Mouse (Mus musculus) neural tube, embryonic 14.5 days (tissue): Measurements from ENCODE around the gene Rce1. TPM values are rescaled to one million over a fixed set of nuclear protein-coding genes. Genes with fewer than 3 reads are reported as not detected.

Experiments used
- ATAC-seq: fragments of 200-750 bp; cut with Nextera tagmentation; 2 replicates; pipeline ENCODE4 v1.8.0; 2017; ENCODE audit warnings: low read depth, mild to moderate bottlenecking, moderate TSS enrichment, moderate library complexity
- H3K27ac ChIP-seq: fragments of 300-500 bp; sonication (generic); 2 replicates; pipeline ENCODE4 v1.5.1; 2014; ENCODE audit warnings: low read depth, mild to moderate bottlenecking, control low read depth, low read length, moderate library complexity, mixed read lengths
- H3K27me3 ChIP-seq: fragments of 300-500 bp; sonication (generic); 2 replicates; pipeline ENCODE4 v1.6.1; 2014; ENCODE audit warnings: low read length; ENCODE audit not compliant: control insufficient read depth, insufficient read depth
- H3K36me3 ChIP-seq: fragments of 300-500 bp; sonication (generic); 2 replicates; pipeline ENCODE4 v1.6.1; 2014; ENCODE audit warnings: low read length, mixed read lengths; ENCODE audit not compliant: control insufficient read depth, insufficient read depth
- H3K4me1 ChIP-seq: fragments of 300-500 bp; sonication (generic); 2 replicates; pipeline ENCODE4 v1.6.1; 2014; ENCODE audit warnings: low read length; ENCODE audit not compliant: control insufficient read depth, insufficient read depth
- H3K4me2 ChIP-seq: fragments of 300-500 bp; sonication (generic); 2 replicates; pipeline ENCODE4 v1.6.1; 2014; ENCODE audit warnings: mild to moderate bottlenecking, low read depth, low read length, control low read depth
- H3K4me3 ChIP-seq: fragments of 300-500 bp; sonication (generic); 2 replicates; pipeline ENCODE4 v1.5.1; 2014; ENCODE audit warnings: low read depth, low read length, control low read depth, mixed read lengths
- H3K9ac ChIP-seq: fragments of 300-500 bp; sonication (generic); replicated peaks from 2 replicates; pipeline ENCODE4 v1.6.1; 2014; ENCODE audit warnings: low read depth, mild to moderate bottlenecking, control low read depth, low read length, mixed read lengths
- H3K9me3 ChIP-seq: fragments of 300-500 bp; sonication (generic); 2 replicates; pipeline ENCODE4 v1.6.1; 2016; ENCODE audit warnings: low read length; ENCODE audit not compliant: control insufficient read depth
- WGBS: fragments of 180-500 bp; shearing (Covaris S2); extraction: QIAGEN DNeasy Blood & Tissue Kit; methylation state at CpG from one replicate; pipeline ENCODE4 v1.1.7; 2014; 5-methylcytosine and 5-hydroxymethylcytosine counted together
- polyA plus RNA-seq: library from polyadenylated mRNA; unstranded; fragments of >200 nt; fragmentation: Nextera tagmentation; extraction: Ambion mirVana; gene quantifications from 2 replicates; pipeline ENCODE4 v1.2.1, GENCODE M21; 2014

Gene Rce1
- 45.2 and 47.8 TPM in 2 replicates for polyA plus RNA-seq

GRCm38 (mm10) chr19:4625179-4625828 lies at the start of gene Rce1:
Gene Rce1, minus strand, starts transcription at chr19:4625641.
- no peaks in the 10 kb centered on the region for H3K9me3 ChIP-seq
- H3K4me1 ChIP-seq = peaks cover 15% of the 10 kb centered on the region; the same call in 1 of the 2 replicates
- peak; percentile 88 for ATAC-seq
- WGBS = under 1% methylated on average over 61 of the region's 64 CpGs
- H3K4me3 ChIP-seq = peak within 1 kb of the TSS; percentile 84
- peak within 1 kb of the TSS; percentile 83 for H3K4me2 ChIP-seq
- peak within 1 kb of the TSS; percentile 84 for H3K9ac ChIP-seq
- H3K36me3 ChIP-seq = peaks cover 8% of the 10 kb centered on the region; the same call in 1 of the 2 replicates
- H3K27ac ChIP-seq = peak within 1 kb of the TSS; percentile 85
- H3K27me3 ChIP-seq = no peaks in the 10 kb centered on the region

- no peak overlapping the region for H3K4me2 ChIP-seq
- WGBS = 44% methylated on average over 6 of the region's 6 CpGs
- no peak overlapping the region for H3K9ac ChIP-seq
- no peak for ATAC-seq
- no peaks in the 10 kb centered on the region for H3K27me3 ChIP-seq
- no peaks in the 10 kb centered on the region for H3K36me3 ChIP-seq
- H3K4me3 ChIP-seq = no peak overlapping the region
- no peaks in the 10 kb centered on the region for H3K9me3 ChIP-seq
- no peak overlapping the region for H3K27ac ChIP-seq
- H3K4me1 ChIP-seq = no peaks in the 10 kb centered on the region
Observed at GRCm38 (mm10) chr19:4672401-4672800, 47.0 kb upstream of the Rce1 start.

GRCm38 (mm10) chr19:4670776-4671175 lies 45.3 kb upstream of the Rce1 start:
- 84% methylated on average over 4 of the region's 4 CpGs for WGBS
- no peaks in the 10 kb centered on the region for H3K36me3 ChIP-seq
- H3K27me3 ChIP-seq = no peaks in the 10 kb centered on the region
- ATAC-seq = no peak
- H3K9me3 ChIP-seq = no peaks in the 10 kb centered on the region
- H3K9ac ChIP-seq = no peak overlapping the region
- H3K27ac ChIP-seq = no peak overlapping the region
- no peaks in the 10 kb centered on the region for H3K4me1 ChIP-seq
- H3K4me3 ChIP-seq = no peak overlapping the region
- H3K4me2 ChIP-seq = no peak overlapping the region

GRCm38 (mm10) chr19:4666815-4667214 lies 41.4 kb upstream of the Rce1 start:
- no peak for ATAC-seq
- Histone ChIP-seq H3K4me1 (no peaks in the 10 kb centered on the region), H3K4me3 (no peak overlapping the region), H3K27ac (no peak overlapping the region), H3K9ac (no peak overlapping the region), H3K4me2 (no peak overlapping the region), H3K9me3 (no peaks in the 10 kb centered on the region), H3K27me3 (no peaks in the 10 kb centered on the region), H3K36me3 (no peaks in the 10 kb centered on the region)

GRCm38 (mm10) chr19:4658156-4658555 lies 32.7 kb upstream of the Rce1 start:
- H3K27ac ChIP-seq = no peak overlapping the region
- no peaks in the 10 kb centered on the region for H3K4me1 ChIP-seq
- H3K4me3 ChIP-seq = no peak overlapping the region
- H3K36me3 ChIP-seq = no peaks in the 10 kb centered on the region
- WGBS = 93% methylated on average over 5 of the region's 5 CpGs
- H3K9ac ChIP-seq = no peak overlapping the region
- no peaks in the 10 kb centered on the region for H3K9me3 ChIP-seq
- H3K4me2 ChIP-seq = no peak overlapping the region
- H3K27me3 ChIP-seq = no peaks in the 10 kb centered on the region
- ATAC-seq = no peak

GRCm38 (mm10) chr19:4646917-4647492 lies 21.6 kb upstream of the Rce1 start:
- Histone ChIP-seq H3K4me1 (no peaks in the 10 kb centered on the region), H3K9me3 (no peaks in the 10 kb centered on the region), H3K4me2 (no peak overlapping the region), H3K27me3 (no peaks in the 10 kb centered on the region), H3K4me3 (no peak overlapping the region), H3K9ac (no peak overlapping the region), H3K27ac (no peak overlapping the region), H3K36me3 (no peaks in the 10 kb centered on the region)
- ATAC-seq = no peak
- 78% methylated on average over 11 of the region's 11 CpGs for WGBS

- no peaks in the 10 kb centered on the region for H3K9me3 ChIP-seq
- no peak overlapping the region for H3K4me3 ChIP-seq
- ATAC-seq = no peak
- no peaks in the 10 kb centered on the region for H3K27me3 ChIP-seq
- H3K27ac ChIP-seq = no peak overlapping the region
- no peak overlapping the region for H3K9ac ChIP-seq
- no peak overlapping the region for H3K4me2 ChIP-seq
- no peaks in the 10 kb centered on the region for H3K36me3 ChIP-seq
- no peaks in the 10 kb centered on the region for H3K4me1 ChIP-seq
- WGBS = 44% methylated on average over 10 of the region's 10 CpGs
Observed at GRCm38 (mm10) chr19:4644271-4644670, 18.8 kb upstream of the Rce1 start.

GRCm38 (mm10) chr19:4635986-4636385 lies 10.5 kb upstream of the Rce1 start:
- Histone ChIP-seq H3K27me3 (no peaks in the 10 kb centered on the region), H3K27ac (no peak overlapping the region), H3K36me3 (no peaks in the 10 kb centered on the region), H3K9me3 (no peaks in the 10 kb centered on the region), H3K4me2 (no peak overlapping the region), H3K4me1 (no peaks in the 10 kb centered on the region), H3K4me3 (no peak overlapping the region), H3K9ac (no peak overlapping the region)
- 72% methylated on average over 4 of the region's 4 CpGs for WGBS
- ATAC-seq = no peak

GRCm38 (mm10) chr19:4628819-4629218 lies 3.4 kb upstream of the Rce1 start:
- Histone ChIP-seq H3K9ac (no peak overlapping the region), H3K9me3 (no peaks in the 10 kb centered on the region), H3K4me1 (peaks cover 15% of the 10 kb centered on the region; the same call in 1 of the 2 replicates), H3K27ac (peak overlapping the region; percentile 40), H3K36me3 (no peaks in the 10 kb centered on the region), H3K4me2 (no peak overlapping the region), H3K27me3 (no peaks in the 10 kb centered on the region), H3K4me3 (no peak overlapping the region)
- 0% methylated on average over 1 of the region's 1 CpGs for WGBS
- ATAC-seq = peak; percentile 78; the same call in 1 of the 2 replicates
